Mouse (Mus musculus): ENCODE measurements at regions not wholly inside any gene's neighbourhood (a gene's known extent, or its start where the extent isn't known, plus 50 kb on each side); places are given as distances from the start of the nearest gene placed in this dataset.

GRCm38 (mm10) chr16:5353881-5354280 lies 98.1 kb upstream of the Eef2kmt start:
- Histone ChIP-seq H3ac (ENCODE audit: control insufficient read depth, insufficient read length, low read depth) (no peak overlapping the region), H3K27me3 (ENCODE audit: control insufficient read depth, insufficient read depth, insufficient read length) (no peaks in the 10 kb centered on the region), H3K4me3 (ENCODE audit: insufficient read depth, poor library complexity, severe bottlenecking) (no peak overlapping the region), H3K79me2 (ENCODE audit: control insufficient read depth, insufficient read depth) (no peaks in the 10 kb centered on the region), H3K36me3 (ENCODE audit: control insufficient read depth, insufficient read depth) (no peaks in the 10 kb centered on the region), H3K79me3 (ENCODE audit: low read depth) (no peaks in the 10 kb centered on the region)
- TF ChIP-seq MYOD1 (IDR thresholded peaks at IDR 0.05; ENCODE audit: control insufficient read depth, insufficient read length, low read depth) (no peak), CTCF (IDR thresholded peaks at IDR 0.05; ENCODE audit: control insufficient read depth, insufficient read depth, insufficient read length) (no peak), MAX (IDR thresholded peaks at IDR 0.05) (no peak), FOSL1 (IDR thresholded peaks at IDR 0.05; ENCODE audit: insufficient read depth, low read length, poor library complexity, severe bottlenecking) (no peak), MYOG (IDR thresholded peaks at IDR 0.05; ENCODE audit: control insufficient read depth, extremely low read depth, insufficient read length) (no peak), CEBPB (IDR thresholded peaks at IDR 0.05; ENCODE audit: low read depth) (no peak), USF1 (IDR thresholded peaks at IDR 0.05; ENCODE audit: low read depth) (no peak)

GRCm38 (mm10) chr16:5351890-5352571 lies 96.2 kb upstream of the Eef2kmt start:
- H3ac ChIP-seq (ENCODE audit: control insufficient read depth, insufficient read length, low read depth), result no peak overlapping the region
- TF ChIP-seq MYOD1 (IDR thresholded peaks at IDR 0.05; ENCODE audit: control insufficient read depth, insufficient read length, low read depth), result no peak
- TF ChIP-seq CTCF (IDR thresholded peaks at IDR 0.05; ENCODE audit: control insufficient read depth, insufficient read depth, insufficient read length), result no peak
- no peak for TF ChIP-seq MYOG (IDR thresholded peaks at IDR 0.05; ENCODE audit: control insufficient read depth, extremely low read depth, insufficient read length)
- no peak for TF ChIP-seq USF1 (IDR thresholded peaks at IDR 0.05; ENCODE audit: low read depth)
- no peak for TF ChIP-seq FOSL1 (IDR thresholded peaks at IDR 0.05; ENCODE audit: insufficient read depth, low read length, poor library complexity, severe bottlenecking)
- TF ChIP-seq MAX (IDR thresholded peaks at IDR 0.05), result no peak
- TF ChIP-seq CEBPB (IDR thresholded peaks at IDR 0.05; ENCODE audit: low read depth), result no peak
- H3K36me3 ChIP-seq (ENCODE audit: control insufficient read depth, insufficient read depth), result no peaks in the 10 kb centered on the region
- no peaks in the 10 kb centered on the region for H3K27me3 ChIP-seq (ENCODE audit: control insufficient read depth, insufficient read depth, insufficient read length)
- no peak overlapping the region for H3K4me3 ChIP-seq (ENCODE audit: insufficient read depth, poor library complexity, severe bottlenecking)
- H3K79me3 ChIP-seq (ENCODE audit: low read depth), result no peaks in the 10 kb centered on the region
- H3K79me2 ChIP-seq (ENCODE audit: control insufficient read depth, insufficient read depth), result no peaks in the 10 kb centered on the region

GRCm38 (mm10) chr16:5347151-5347550 lies 91.4 kb upstream of the Eef2kmt start:
- H3K36me3 ChIP-seq (ENCODE audit: control insufficient read depth, insufficient read depth), result no peaks in the 10 kb centered on the region
- no peaks in the 10 kb centered on the region for H3K27me3 ChIP-seq (ENCODE audit: control insufficient read depth, insufficient read depth, insufficient read length)
- no peaks in the 10 kb centered on the region for H3K79me2 ChIP-seq (ENCODE audit: control insufficient read depth, insufficient read depth)
- no peaks in the 10 kb centered on the region for H3K79me3 ChIP-seq (ENCODE audit: low read depth)
- TF ChIP-seq CTCF (IDR thresholded peaks at IDR 0.05; ENCODE audit: control insufficient read depth, insufficient read depth, insufficient read length) (no peak), MYOG (IDR thresholded peaks at IDR 0.05; ENCODE audit: control insufficient read depth, extremely low read depth, insufficient read length) (no peak), USF1 (IDR thresholded peaks at IDR 0.05; ENCODE audit: low read depth) (no peak), FOSL1 (IDR thresholded peaks at IDR 0.05; ENCODE audit: insufficient read depth, low read length, poor library complexity, severe bottlenecking) (no peak), CEBPB (IDR thresholded peaks at IDR 0.05; ENCODE audit: low read depth) (no peak), MAX (IDR thresholded peaks at IDR 0.05) (no peak), MYOD1 (IDR thresholded peaks at IDR 0.05; ENCODE audit: control insufficient read depth, insufficient read length, low read depth) (no peak)
- no peak overlapping the region for H3ac ChIP-seq (ENCODE audit: control insufficient read depth, insufficient read length, low read depth)
- H3K4me3 ChIP-seq (ENCODE audit: insufficient read depth, poor library complexity, severe bottlenecking), result no peak overlapping the region

GRCm38 (mm10) chr16:5342326-5342725 lies 86.5 kb upstream of the Eef2kmt start:
- TF ChIP-seq CEBPB (IDR thresholded peaks at IDR 0.05; ENCODE audit: low read depth), result no peak
- no peak for TF ChIP-seq CTCF (IDR thresholded peaks at IDR 0.05; ENCODE audit: control insufficient read depth, insufficient read depth, insufficient read length)
- no peak for TF ChIP-seq MYOD1 (IDR thresholded peaks at IDR 0.05; ENCODE audit: control insufficient read depth, insufficient read length, low read depth)
- TF ChIP-seq MAX (IDR thresholded peaks at IDR 0.05), result no peak
- TF ChIP-seq FOSL1 (IDR thresholded peaks at IDR 0.05; ENCODE audit: insufficient read depth, low read length, poor library complexity, severe bottlenecking), result no peak
- TF ChIP-seq USF1 (IDR thresholded peaks at IDR 0.05; ENCODE audit: low read depth), result no peak
- TF ChIP-seq MYOG (IDR thresholded peaks at IDR 0.05; ENCODE audit: control insufficient read depth, extremely low read depth, insufficient read length), result no peak
- H3K79me2 ChIP-seq (ENCODE audit: control insufficient read depth, insufficient read depth), result no peaks in the 10 kb centered on the region
- no peaks in the 10 kb centered on the region for H3K36me3 ChIP-seq (ENCODE audit: control insufficient read depth, insufficient read depth)
- no peaks in the 10 kb centered on the region for H3K27me3 ChIP-seq (ENCODE audit: control insufficient read depth, insufficient read depth, insufficient read length)
- no peak overlapping the region for H3ac ChIP-seq (ENCODE audit: control insufficient read depth, insufficient read length, low read depth)
- H3K4me3 ChIP-seq (ENCODE audit: insufficient read depth, poor library complexity, severe bottlenecking), result no peak overlapping the region
- no peaks in the 10 kb centered on the region for H3K79me3 ChIP-seq (ENCODE audit: low read depth)

- Histone ChIP-seq H3ac (ENCODE audit: control insufficient read depth, insufficient read length, low read depth) (no peak overlapping the region), H3K79me3 (ENCODE audit: low read depth) (no peaks in the 10 kb centered on the region), H3K79me2 (ENCODE audit: control insufficient read depth, insufficient read depth) (no peaks in the 10 kb centered on the region)
These were observed 60.5 kb upstream of the Eef2kmt start for GRCm38 (mm10) chr16:5316271-5316670.

More at GRCm38 (mm10) chr16:5316271-5316670, 60.5 kb upstream of the Eef2kmt start:
- H3K36me3 ChIP-seq (ENCODE audit: control insufficient read depth, insufficient read depth), result no peaks in the 10 kb centered on the region
- TF ChIP-seq MYOG (IDR thresholded peaks at IDR 0.05; ENCODE audit: control insufficient read depth, extremely low read depth, insufficient read length), result no peak
- no peak for TF ChIP-seq FOSL1 (IDR thresholded peaks at IDR 0.05; ENCODE audit: insufficient read depth, low read length, poor library complexity, severe bottlenecking)
- no peak for TF ChIP-seq MYOD1 (IDR thresholded peaks at IDR 0.05; ENCODE audit: control insufficient read depth, insufficient read length, low read depth)
- no peak for TF ChIP-seq MAX (IDR thresholded peaks at IDR 0.05)
- no peak for TF ChIP-seq CEBPB (IDR thresholded peaks at IDR 0.05; ENCODE audit: low read depth)
- no peak for TF ChIP-seq CTCF (IDR thresholded peaks at IDR 0.05; ENCODE audit: control insufficient read depth, insufficient read depth, insufficient read length)
- TF ChIP-seq USF1 (IDR thresholded peaks at IDR 0.05; ENCODE audit: low read depth), result no peak
- peaks cover 5% of the 10 kb centered on the region for H3K27me3 ChIP-seq (ENCODE audit: control insufficient read depth, insufficient read depth, insufficient read length)
- no peak overlapping the region for H3K4me3 ChIP-seq (ENCODE audit: insufficient read depth, poor library complexity, severe bottlenecking)
